Mouse (Mus musculus) cerebellum, adult 2 months (tissue): ENCODE results near the gene Hsd17b1.

Source experiments
- CTCF ChIP-seq: fragments of 200-500 bp; IDR thresholded peaks from 2 replicates; pipeline ENCODE4 v1.5.1; 2011; ENCODE audit warnings: low read depth, mild to moderate bottlenecking, control low read depth, low read length, moderate library complexity, borderline replicate concordance; ENCODE audit not compliant: insufficient read depth
- POLR2A ChIP-seq: fragments of 200-500 bp; IDR thresholded peaks from 2 replicates; pipeline ENCODE4 v1.6.1; 2011; ENCODE audit warnings: low read length, control low read depth, borderline replicate concordance; ENCODE audit not compliant: insufficient read depth

- TF ChIP-seq POLR2A (no peak), CTCF (no peak)
Observed at GRCm38 (mm10) chr11:101109351-101109750, 31.1 kb downstream of the Hsd17b1 start.
